Mouse (Mus musculus): ENCODE measurements around the gene Gpr139. TPM values are rescaled to one million over a fixed set of nuclear protein-coding genes. Genes with fewer than 3 reads are reported as not detected.

The Gpr139 gene
- not detected in 2 replicates for polyA plus RNA-seq (2015; fragmentation: Nextera tagmentation; extraction: Ambion mirVana)

GRCm38 (mm10) chr7:119184341-119185143, at the start of gene Gpr139:
Gpr139 (minus strand) TSS chr7:119184603.
- H3K9me3 ChIP-seq (ENCODE audit: control insufficient read depth, low read length) = no peaks in the 10 kb centered on the region
- H3K4me1 ChIP-seq (ENCODE audit: control insufficient read depth, insufficient read depth, low read length) = no peaks in the 10 kb centered on the region
- H3K27ac ChIP-seq (ENCODE audit: low read length) = no peak within 1 kb of the TSS
- H3K36me3 ChIP-seq (ENCODE audit: control insufficient read depth, insufficient read depth, low read length) = no peaks in the 10 kb centered on the region
- peaks cover 35% of the 10 kb centered on the region for H3K27me3 ChIP-seq (replicated peaks; ENCODE audit: control insufficient read depth, insufficient read depth, low read length)
- H3K4me3 ChIP-seq (ENCODE audit: low read length) = peak within 1 kb of the TSS; percentile 45
- peak; percentile 53 for ATAC-seq
- H3K4me2 ChIP-seq (ENCODE audit: low read depth, low read length) = peak within 1 kb of the TSS; percentile 63
- under 1% methylated on average over 47 of the region's 47 CpGs for WGBS
- H3K9ac ChIP-seq (ENCODE audit: low read depth, low read length) = no peak within 1 kb of the TSS

GRCm38 (mm10) chr7:119230971-119231370, 46.6 kb upstream of the Gpr139 start:
- no peaks in the 10 kb centered on the region for H3K4me1 ChIP-seq (ENCODE audit: control insufficient read depth, insufficient read depth, low read length)
- no peak overlapping the region for H3K9ac ChIP-seq (ENCODE audit: low read depth, low read length)
- H3K4me2 ChIP-seq (ENCODE audit: low read depth, low read length) = no peak overlapping the region
- H3K27me3 ChIP-seq (replicated peaks; ENCODE audit: control insufficient read depth, insufficient read depth, low read length) = no peaks in the 10 kb centered on the region
- WGBS = 65% methylated on average over 3 of the region's 3 CpGs
- no peak overlapping the region for H3K27ac ChIP-seq (ENCODE audit: low read length)
- no peak overlapping the region for H3K4me3 ChIP-seq (ENCODE audit: low read length)
- H3K9me3 ChIP-seq (ENCODE audit: control insufficient read depth, low read length) = no peaks in the 10 kb centered on the region
- no peak for ATAC-seq
- no peaks in the 10 kb centered on the region for H3K36me3 ChIP-seq (ENCODE audit: control insufficient read depth, insufficient read depth, low read length)

GRCm38 (mm10) chr7:119222706-119223105, 38.3 kb upstream of the Gpr139 start:
- Histone ChIP-seq H3K36me3 (ENCODE audit: control insufficient read depth, insufficient read depth, low read length) (no peaks in the 10 kb centered on the region), H3K27ac (ENCODE audit: low read length) (no peak overlapping the region), H3K4me2 (ENCODE audit: low read depth, low read length) (no peak overlapping the region), H3K4me1 (ENCODE audit: control insufficient read depth, insufficient read depth, low read length) (no peaks in the 10 kb centered on the region), H3K9ac (ENCODE audit: low read depth, low read length) (no peak overlapping the region), H3K4me3 (ENCODE audit: low read length) (no peak overlapping the region), H3K9me3 (ENCODE audit: control insufficient read depth, low read length) (no peaks in the 10 kb centered on the region), H3K27me3 (replicated peaks; ENCODE audit: control insufficient read depth, insufficient read depth, low read length) (no peaks in the 10 kb centered on the region)
- 85% methylated on average over 4 of the region's 4 CpGs for WGBS
- ATAC-seq = no peak

GRCm38 (mm10) chr7:119219121-119219520, 34.7 kb upstream of the Gpr139 start:
- 90% methylated on average over 2 of the region's 2 CpGs for whole genome bisulfite sequencing
- Histone ChIP-seq H3K4me2 (ENCODE audit: low read depth, low read length) (no peak overlapping the region), H3K9ac (ENCODE audit: low read depth, low read length) (no peak overlapping the region), H3K4me1 (ENCODE audit: control insufficient read depth, insufficient read depth, low read length) (no peaks in the 10 kb centered on the region), H3K9me3 (ENCODE audit: control insufficient read depth, low read length) (no peaks in the 10 kb centered on the region), H3K27me3 (replicated peaks; ENCODE audit: control insufficient read depth, insufficient read depth, low read length) (no peaks in the 10 kb centered on the region), H3K27ac (ENCODE audit: low read length) (no peak overlapping the region), H3K36me3 (ENCODE audit: control insufficient read depth, insufficient read depth, low read length) (no peaks in the 10 kb centered on the region), H3K4me3 (ENCODE audit: low read length) (no peak overlapping the region)
- no peak for ATAC-seq

GRCm38 (mm10) chr7:119207251-119207650, 22.8 kb upstream of the Gpr139 start:
- no peaks in the 10 kb centered on the region for H3K4me1 ChIP-seq (ENCODE audit: control insufficient read depth, insufficient read depth, low read length)
- 72% methylated on average over 3 of the region's 3 CpGs for WGBS
- H3K9me3 ChIP-seq (ENCODE audit: control insufficient read depth, low read length) = no peaks in the 10 kb centered on the region
- H3K9ac ChIP-seq (ENCODE audit: low read depth, low read length) = no peak overlapping the region
- H3K36me3 ChIP-seq (ENCODE audit: control insufficient read depth, insufficient read depth, low read length) = no peaks in the 10 kb centered on the region
- no peaks in the 10 kb centered on the region for H3K27me3 ChIP-seq (replicated peaks; ENCODE audit: control insufficient read depth, insufficient read depth, low read length)
- no peak overlapping the region for H3K4me2 ChIP-seq (ENCODE audit: low read depth, low read length)
- H3K4me3 ChIP-seq (ENCODE audit: low read length) = no peak overlapping the region
- ATAC-seq = no peak
- H3K27ac ChIP-seq (ENCODE audit: low read length) = no peak overlapping the region

- Histone ChIP-seq H3K4me3 (ENCODE audit: low read length) (no peak overlapping the region), H3K27me3 (replicated peaks; ENCODE audit: control insufficient read depth, insufficient read depth, low read length) (peaks cover 35% of the 10 kb centered on the region), H3K9me3 (ENCODE audit: control insufficient read depth, low read length) (no peaks in the 10 kb centered on the region), H3K36me3 (ENCODE audit: control insufficient read depth, insufficient read depth, low read length) (no peaks in the 10 kb centered on the region), H3K4me2 (ENCODE audit: low read depth, low read length) (no peak overlapping the region), H3K27ac (ENCODE audit: low read length) (no peak overlapping the region), H3K4me1 (ENCODE audit: control insufficient read depth, insufficient read depth, low read length) (no peaks in the 10 kb centered on the region), H3K9ac (ENCODE audit: low read depth, low read length) (no peak overlapping the region)
- no peak for ATAC-seq
- WGBS = 16% methylated on average over 11 of the region's 11 CpGs
These were observed 2.0 kb upstream of the Gpr139 start for GRCm38 (mm10) chr7:119186374-119186773.

- Histone ChIP-seq H3K27me3 (replicated peaks; ENCODE audit: control insufficient read depth, insufficient read depth, low read length) (peaks cover 35% of the 10 kb centered on the region), H3K4me1 (ENCODE audit: control insufficient read depth, insufficient read depth, low read length) (no peaks in the 10 kb centered on the region), H3K9me3 (ENCODE audit: control insufficient read depth, low read length) (no peaks in the 10 kb centered on the region), H3K36me3 (ENCODE audit: control insufficient read depth, insufficient read depth, low read length) (no peaks in the 10 kb centered on the region), H3K27ac (ENCODE audit: low read length) (no peak overlapping the region), H3K4me2 (ENCODE audit: low read depth, low read length) (no peak overlapping the region; the same call in 1 of the 2 replicates), H3K4me3 (ENCODE audit: low read length) (no peak overlapping the region), H3K9ac (ENCODE audit: low read depth, low read length) (no peak overlapping the region)
- ATAC-seq = no peak
- 5% methylated on average over 23 of the region's 23 CpGs for WGBS
These were observed 958 bp upstream of the Gpr139 start for GRCm38 (mm10) chr7:119185181-119185940.

- WGBS = 62% methylated on average over 4 of the region's 4 CpGs
- H3K27ac ChIP-seq (ENCODE audit: low read length) = no peak overlapping the region
- no peak for ATAC-seq
- no peak overlapping the region for H3K9ac ChIP-seq (ENCODE audit: low read depth, low read length)
- H3K36me3 ChIP-seq (ENCODE audit: control insufficient read depth, insufficient read depth, low read length) = no peaks in the 10 kb centered on the region
- no peak overlapping the region for H3K4me3 ChIP-seq (ENCODE audit: low read length)
- no peaks in the 10 kb centered on the region for H3K4me1 ChIP-seq (ENCODE audit: control insufficient read depth, insufficient read depth, low read length)
- H3K9me3 ChIP-seq (ENCODE audit: control insufficient read depth, low read length) = no peaks in the 10 kb centered on the region
- no peak overlapping the region for H3K4me2 ChIP-seq (ENCODE audit: low read depth, low read length)
- H3K27me3 ChIP-seq (replicated peaks; ENCODE audit: control insufficient read depth, insufficient read depth, low read length) = peaks cover 35% of the 10 kb centered on the region
These were observed 3.4 kb downstream of the Gpr139 start for GRCm38 (mm10) chr7:119181053-119181452.

GRCm38 (mm10) chr7:119160015-119160414, 24.4 kb downstream of the Gpr139 start:
- 81% methylated on average over 3 of the region's 3 CpGs for WGBS
- no peaks in the 10 kb centered on the region for H3K27me3 ChIP-seq (replicated peaks; ENCODE audit: control insufficient read depth, insufficient read depth, low read length)
- H3K4me2 ChIP-seq (ENCODE audit: low read depth, low read length) = no peak overlapping the region
- H3K4me1 ChIP-seq (ENCODE audit: control insufficient read depth, insufficient read depth, low read length) = no peaks in the 10 kb centered on the region
- H3K27ac ChIP-seq (ENCODE audit: low read length) = no peak overlapping the region
- no peak overlapping the region for H3K4me3 ChIP-seq (ENCODE audit: low read length)
- ATAC-seq = no peak
- no peaks in the 10 kb centered on the region for H3K36me3 ChIP-seq (ENCODE audit: control insufficient read depth, insufficient read depth, low read length)
- no peaks in the 10 kb centered on the region for H3K9me3 ChIP-seq (ENCODE audit: control insufficient read depth, low read length)
- H3K9ac ChIP-seq (ENCODE audit: low read depth, low read length) = no peak overlapping the region
